8 mouse cellular contexts compared by ENCODE assay signal in the genomic region with DNA sequence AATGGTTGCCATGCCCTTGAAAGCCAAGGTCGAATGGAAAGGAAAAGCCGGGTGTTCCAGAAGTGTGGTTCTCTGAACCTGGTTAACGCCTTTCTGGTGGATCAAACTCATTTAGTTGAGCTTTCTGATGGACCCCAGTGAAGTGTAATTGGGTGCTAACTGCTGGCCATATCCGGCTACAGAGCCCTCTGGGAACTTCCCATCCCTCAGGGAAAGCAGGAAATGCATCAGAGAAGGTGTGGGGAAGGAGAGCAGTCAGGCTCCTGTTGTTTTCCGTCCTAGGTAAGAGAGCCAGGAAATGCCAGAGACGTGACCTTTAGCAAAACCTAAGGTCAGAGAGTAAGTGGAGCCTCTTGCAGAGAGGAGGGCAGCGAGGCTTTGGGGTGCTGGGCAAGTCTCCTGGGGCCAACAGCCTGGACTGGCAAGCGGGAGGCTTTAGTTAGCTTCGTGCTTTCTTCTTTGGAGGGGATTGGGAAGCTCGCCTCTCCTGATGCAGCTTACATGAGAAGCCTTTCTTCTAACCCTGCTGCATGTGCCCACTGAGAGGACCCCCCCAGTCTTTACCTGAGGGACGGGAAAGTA. TPM values are rescaled to one million over a fixed set of nuclear protein-coding genes. Genes with fewer than 3 reads are reported as not detected.
DNase-seq lines count a peak whose midpoint lies in the region; ATAC-seq and TF ChIP-seq lines count a peak whose summit lies in the region.

No protein-coding gene starts in this region.

- no peak for TF ChIP-seq CTCF in layer of hippocampus, adult 2 months (conservative IDR thresholded peaks at IDR 0.05)

- peaks cover 45% of the 10 kb centered on the region for H3K4me1 ChIP-seq in brown adipose tissue, adult 24 weeks (ENCODE audit: control insufficient read depth, insufficient read depth, insufficient read length, low read length)
- H3K4me1 ChIP-seq in heart, embryonic 16.5 days (ENCODE audit: control insufficient read depth, insufficient read depth, low read length): peaks cover 38% of the 10 kb centered on the region
- H3K4me1 ChIP-seq in midbrain, embryonic 13.5 days (replicated peaks): peaks cover 29% of the 10 kb centered on the region

- H3K36me3 ChIP-seq in heart, embryonic 16.5 days (ENCODE audit: control insufficient read depth, insufficient read depth): peaks cover 20% of the 10 kb centered on the region
- peaks cover 41% of the 10 kb centered on the region for H3K36me3 ChIP-seq in midbrain, embryonic 13.5 days

- H3K27me3 ChIP-seq in heart, embryonic 16.5 days (ENCODE audit: control insufficient read depth, insufficient read depth, low read length): no peaks in the 10 kb centered on the region
- H3K27me3 ChIP-seq in midbrain, embryonic 13.5 days: no peaks in the 10 kb centered on the region

- no peak for DNase-seq in layer of hippocampus, adult 2 months (ENCODE audit: low spot score in 2 of 2)
- DNase-seq in layer of hippocampus, postnatal 14 days (ENCODE audit: low spot score in 2 of 2): no peak
- no peak for DNase-seq in thymus, postnatal 0 days (ENCODE audit: low spot score)
- no peak for DNase-seq in spleen, postnatal 36 days (ENCODE audit: low spot score in 2 of 2)
- no peak for DNase-seq in thymus, postnatal 36 days

- H3K27ac ChIP-seq in layer of hippocampus, adult 2 months: peak overlapping the region; percentile 88
- H3K27ac ChIP-seq in brown adipose tissue, adult 24 weeks (replicated peaks; ENCODE audit: low read depth, low read length): peak overlapping the region; percentile 99
- H3K27ac ChIP-seq in heart, embryonic 16.5 days (ENCODE audit: low read length): peak overlapping the region; percentile 80
- peak overlapping the region; percentile 56; the same call in 1 of the 2 replicates for H3K27ac ChIP-seq in midbrain, embryonic 13.5 days

- H3K9ac ChIP-seq in heart, embryonic 16.5 days (ENCODE audit: low read length): peak overlapping the region; percentile 55; the same call in 1 of the 2 replicates
- no peak overlapping the region for H3K9ac ChIP-seq in midbrain, embryonic 13.5 days (replicated peaks)

- no peaks in the 10 kb centered on the region for H3K9me3 ChIP-seq in heart, embryonic 16.5 days (replicated peaks; ENCODE audit: control insufficient read depth, low read length)
- H3K9me3 ChIP-seq in midbrain, embryonic 13.5 days: no peaks in the 10 kb centered on the region

- no peak overlapping the region for H3K4me2 ChIP-seq in heart, embryonic 16.5 days (ENCODE audit: low read depth, low read length)
- no peak overlapping the region for H3K4me2 ChIP-seq in midbrain, embryonic 13.5 days (replicated peaks)

- WGBS in heart, embryonic 16.5 days: 58% methylated on average over 11 of the region's 11 CpGs
- 81% methylated on average over 11 of the region's 11 CpGs for WGBS in midbrain, embryonic 13.5 days

- no peak for ATAC-seq in heart, embryonic 16.5 days (replicated peaks; ENCODE audit: extremely low read depth, insufficient read depth, low FRiP score)
- no peak for ATAC-seq in midbrain, embryonic 13.5 days

- H3K4me3 ChIP-seq in layer of hippocampus, adult 2 months: no peak overlapping the region
- H3K4me3 ChIP-seq in brown adipose tissue, adult 24 weeks (ENCODE audit: insufficient read depth, low read depth, low read length): 0 out of 2 replicates have a peak overlapping the region, but pooled peaks have one; percentile 4
- no peak overlapping the region for H3K4me3 ChIP-seq in heart, embryonic 16.5 days (ENCODE audit: low read length)
- H3K4me3 ChIP-seq in midbrain, embryonic 13.5 days (replicated peaks): no peak overlapping the region

RNA-seq across cellular contexts. Expression of a gene that starts 32.5 kb away (rescaled TPM):
- 100 to 1,000 TPM; 226 to 239 TPM for total RNA-seq in layer of hippocampus, adult 2 months (2021)
- total RNA-seq in layer of hippocampus, postnatal 14 days (2021): 100 to 1,000 TPM; 171 to 174 TPM
- 35.4 and 37.4 TPM in 2 replicates for polyA plus RNA-seq in brown adipose tissue, adult 24 weeks (2012; ENCODE audit: insufficient read depth, insufficient read length, missing spikeins)
- 51.0 and 54.9 TPM in 2 replicates for polyA plus RNA-seq in heart, embryonic 16.5 days (2015; fragmentation: Nextera tagmentation; extraction: Ambion mirVana)
- 62.4 and 67.0 TPM in 2 replicates for polyA plus RNA-seq in midbrain, embryonic 13.5 days (2015; fragmentation: Nextera tagmentation; extraction: Ambion mirVana)
- 35.9 and 37.7 TPM in 2 replicates for polyA plus RNA-seq in thymus, postnatal 0 days (2015; fragmentation: Nextera tagmentation; extraction: Ambion mirVana)
